Mouse (Mus musculus) left cerebral cortex, adult 8-10 months (tissue): ENCODE data around the gene Cdx4. TPM values are rescaled to one million over a fixed set of nuclear protein-coding genes. Genes with fewer than 3 reads are reported as not detected.

ENCODE experiments used
- total RNA-seq, 4 experiments: library from RNA; stranded (reverse); gene quantifications; 2 replicates each; pipeline ENCODE4 v1.2.4; 2022

Cdx4 gene
- total RNA-seq, 4 experiments from 2014 or later, result not detected

Other genes with a start within 250 kb of the Cdx4 start
- gene Nap1l2, start 134.8 kb upstream of the Cdx4 start, total RNA-seq, result 100 to 1,000 TPM in 3 of 4 experiments, 10 to 100 TPM in 1; 89.5 to 113 (median 106) TPM
- gene Chic1, start 35.1 kb downstream of the Cdx4 start, total RNA-seq, result 10 to 100 TPM; 18.7 to 23.7 (median 22.7) TPM
- not detected for gene Tsx, start 93.1 kb downstream of the Cdx4 start, total RNA-seq
- not detected for gene Gm26992, start 100.6 kb downstream of the Cdx4 start, total RNA-seq